8 mouse cellular contexts compared by ENCODE assay signal in the genomic region with DNA sequence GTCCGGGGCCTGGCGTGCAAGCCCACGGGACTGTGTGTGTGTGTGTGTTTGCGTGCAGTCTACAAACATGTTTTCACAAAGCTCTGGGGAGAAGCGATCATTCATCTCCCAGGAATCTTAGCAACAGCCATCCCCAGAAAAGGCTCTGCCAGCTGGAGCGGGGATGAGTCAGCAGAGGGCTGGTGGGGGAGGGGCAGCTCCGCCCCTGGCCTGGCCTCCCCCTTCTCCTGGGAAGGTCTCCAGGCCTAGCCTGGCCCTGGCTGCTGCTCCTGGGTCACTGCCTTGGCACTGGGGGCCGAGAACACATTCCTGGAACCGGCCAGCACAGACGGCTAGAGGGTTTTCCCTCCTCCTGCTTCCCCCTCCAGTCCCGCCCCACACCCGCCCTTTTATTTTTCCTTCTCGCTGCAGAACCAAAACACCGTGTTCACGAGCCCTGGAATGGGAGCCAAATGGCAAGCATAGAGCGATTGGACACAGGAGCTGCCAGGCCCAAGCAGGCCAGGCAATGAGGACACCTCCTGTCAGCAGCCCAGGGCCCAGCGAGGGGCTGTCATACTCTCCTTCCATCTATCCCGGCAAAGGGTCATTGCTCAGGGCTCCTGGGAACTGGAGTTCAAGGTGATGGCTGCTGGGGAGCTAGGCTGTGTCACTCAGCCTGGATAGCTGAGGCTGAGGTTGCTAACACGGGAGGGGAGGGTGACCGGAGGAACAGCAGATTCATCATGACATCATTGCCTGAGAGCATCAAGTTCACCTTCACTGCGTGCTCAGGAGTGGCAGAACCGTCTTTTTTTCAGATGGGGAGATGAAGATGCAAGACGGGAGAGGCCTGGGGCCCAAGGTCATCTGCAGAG.
DNase-seq lines count a peak whose midpoint lies in the region; ATAC-seq and TF ChIP-seq lines count a peak whose summit lies in the region.

No protein-coding gene starts in this region.

- TF ChIP-seq POLR2A in limb, embryonic 14.5 days (IDR thresholded peaks at IDR 0.05; ENCODE audit: borderline replicate concordance, extremely low read depth, insufficient read depth, insufficient read length) = no peak

- H3K9me3 ChIP-seq in heart, embryonic 11.5 days (replicated peaks; ENCODE audit: control insufficient read depth, low read length) = no peaks in the 10 kb centered on the region
- no peaks in the 10 kb centered on the region for H3K9me3 ChIP-seq in kidney, embryonic 15.5 days (replicated peaks)
- no peaks in the 10 kb centered on the region for H3K9me3 ChIP-seq in limb, embryonic 14.5 days (ENCODE audit: control insufficient read depth, low read length)
- no peaks in the 10 kb centered on the region for H3K9me3 ChIP-seq in midbrain, embryonic 14.5 days (ENCODE audit: control insufficient read depth, low read length)

- peak overlapping the region; percentile 69 for H3K9ac ChIP-seq in heart, embryonic 11.5 days (ENCODE audit: low read depth, low read length)
- peak overlapping the region; percentile 35; the same call in 1 of the 2 replicates for H3K9ac ChIP-seq in kidney, embryonic 15.5 days
- peak overlapping the region; percentile 38 for H3K9ac ChIP-seq in limb, embryonic 14.5 days (ENCODE audit: low read depth, low read length, severe bottlenecking)
- H3K9ac ChIP-seq in midbrain, embryonic 14.5 days (replicated peaks; ENCODE audit: low read length) = peak overlapping the region; percentile 36; the same call in 1 of the 2 replicates

- H3K4me2 ChIP-seq in heart, embryonic 11.5 days = peak overlapping the region; percentile 62
- peak overlapping the region; percentile 58 for H3K4me2 ChIP-seq in kidney, embryonic 15.5 days
- peak overlapping the region; percentile 47 for H3K4me2 ChIP-seq in limb, embryonic 14.5 days (replicated peaks; ENCODE audit: low read depth, low read length, severe bottlenecking)
- H3K4me2 ChIP-seq in midbrain, embryonic 14.5 days (ENCODE audit: low read length) = peak overlapping the region; percentile 47

- H3K4me1 ChIP-seq in heart, embryonic 11.5 days (ENCODE audit: control insufficient read depth, insufficient read depth, low read length) = peaks cover 64% of the 10 kb centered on the region
- H3K4me1 ChIP-seq in kidney, embryonic 15.5 days = peaks cover 80% of the 10 kb centered on the region
- peaks cover 69% of the 10 kb centered on the region for H3K4me1 ChIP-seq in limb, embryonic 14.5 days (ENCODE audit: control insufficient read depth, insufficient read depth, low read length)
- H3K4me1 ChIP-seq in midbrain, embryonic 14.5 days (ENCODE audit: control insufficient read depth, insufficient read depth, low read length) = peaks cover 75% of the 10 kb centered on the region

- H3K27ac ChIP-seq in heart, embryonic 11.5 days (ENCODE audit: low read depth, low read length) = peak overlapping the region; percentile 98
- peak overlapping the region; percentile 100 for H3K27ac ChIP-seq in kidney, embryonic 15.5 days
- H3K27ac ChIP-seq in limb, embryonic 14.5 days (replicated peaks; ENCODE audit: low read depth, low read length) = peak overlapping the region; percentile 96
- H3K27ac ChIP-seq in midbrain, embryonic 14.5 days (replicated peaks; ENCODE audit: low read depth, low read length) = peak overlapping the region; percentile 99

- H3K4me3 ChIP-seq in heart, embryonic 11.5 days (ENCODE audit: low read depth, low read length) = peak overlapping the region; percentile 14
- H3K4me3 ChIP-seq in kidney, embryonic 15.5 days (replicated peaks) = peak overlapping the region; percentile 13
- H3K4me3 ChIP-seq in limb, embryonic 14.5 days (replicated peaks; ENCODE audit: low read length) = peak overlapping the region; percentile 3
- H3K4me3 ChIP-seq in midbrain, embryonic 14.5 days (replicated peaks; ENCODE audit: low read depth, low read length) = no peak overlapping the region; the same call in 1 of the 2 replicates

- no peaks in the 10 kb centered on the region for H3K36me3 ChIP-seq in heart, embryonic 11.5 days (ENCODE audit: control insufficient read depth, insufficient read depth, low read length)
- H3K36me3 ChIP-seq in kidney, embryonic 15.5 days = no peaks in the 10 kb centered on the region
- H3K36me3 ChIP-seq in limb, embryonic 14.5 days (ENCODE audit: control insufficient read depth, insufficient read depth, low read length) = no peaks in the 10 kb centered on the region
- H3K36me3 ChIP-seq in midbrain, embryonic 14.5 days (ENCODE audit: control insufficient read depth, insufficient read depth, low read length) = no peaks in the 10 kb centered on the region

- peak; percentile 70 for ATAC-seq in heart, embryonic 11.5 days (replicated peaks; ENCODE audit: insufficient number of reproducible peaks, low FRiP score, low TSS enrichment)
- ATAC-seq in kidney, embryonic 15.5 days (replicated peaks; ENCODE audit: low FRiP score) = peak; percentile 87
- peak; percentile 75 for ATAC-seq in limb, embryonic 14.5 days (ENCODE audit: low FRiP score, low read depth)
- ATAC-seq in midbrain, embryonic 14.5 days (ENCODE audit: low FRiP score, low TSS enrichment) = peak; percentile 76

- H3K27me3 ChIP-seq in heart, embryonic 11.5 days (ENCODE audit: control insufficient read depth, insufficient read depth, low read length) = no peaks in the 10 kb centered on the region
- no peaks in the 10 kb centered on the region for H3K27me3 ChIP-seq in kidney, embryonic 15.5 days
- no peaks in the 10 kb centered on the region for H3K27me3 ChIP-seq in limb, embryonic 14.5 days (ENCODE audit: control insufficient read depth, insufficient read depth, low read length)
- no peaks in the 10 kb centered on the region for H3K27me3 ChIP-seq in midbrain, embryonic 14.5 days (ENCODE audit: control insufficient read depth, insufficient read depth, low read length)

- DNase-seq in CD4-positive helper T cell, adult 2 months (ENCODE audit: low read depth, low spot score) = peak; percentile 72
- DNase-seq in brain, adult 2 months (ENCODE audit: low read depth, low spot score) = peak; percentile 99
- DNase-seq in fat pad, adult 2 months (ENCODE audit: extremely low read depth, low read depth, low spot score) = peak; percentile 77
- peak; percentile 92 for DNase-seq in limb, embryonic 14.5 days (ENCODE audit: low spot score)
- peak; percentile 90 for DNase-seq in midbrain, embryonic 14.5 days
- DNase-seq in spleen, postnatal 4 days (ENCODE audit: low spot score in 2 of 2) = peak; percentile 72 to 82

- WGBS in heart, embryonic 11.5 days (ENCODE audit: insufficient replicate concordance) = under 1% methylated on average over 23 of the region's 23 CpGs
- 2% methylated on average over 23 of the region's 23 CpGs for WGBS in kidney, embryonic 15.5 days
- WGBS in limb, embryonic 14.5 days = 4% methylated on average over 21 of the region's 23 CpGs
- WGBS in midbrain, embryonic 14.5 days = 1% methylated on average over 23 of the region's 23 CpGs
